Mouse (Mus musculus): ENCODE results near the gene Serpinb11. TPM values are rescaled to one million over a fixed set of nuclear protein-coding genes. Genes with fewer than 3 reads are reported as not detected.

The Serpinb11 gene
- 0.11 TPM in 1 of 2 replicates, not detected in the other for polyA plus RNA-seq (2015; fragmentation: Nextera tagmentation; extraction: Ambion mirVana)

GRCm38 (mm10) chr1:107360898-107361297 is at the start of gene Serpinb11:
Gene Serpinb11, plus strand, starts transcription at chr1:107361198.

GRCm38 (mm10) chr1:107399355-107399754 is 38.4 kb downstream of the Serpinb11 start, which contains the start of gene Serpinb7:
Gene Serpinb7, plus strand, starts transcription at chr1:107399655.

Other genes starting within 250 kb of the Serpinb11 start
- gene Serpinb3b, start 82.8 kb upstream of the Serpinb11 start, polyA plus RNA-seq (2015; fragmentation: Nextera tagmentation; extraction: Ambion mirVana), result not detected in 2 replicates
- gene Serpinb3c, start 82.8 kb upstream of the Serpinb11 start, polyA plus RNA-seq (2015; fragmentation: Nextera tagmentation; extraction: Ambion mirVana), result 0.09 TPM in 1 of 2 replicates, not detected in the other
- 0.83 and 1.1 TPM in 2 replicates for gene Serpinb7, start 38.5 kb downstream of the Serpinb11 start, polyA plus RNA-seq (2015; fragmentation: Nextera tagmentation; extraction: Ambion mirVana)
- gene Serpinb2, start 150.2 kb downstream of the Serpinb11 start, polyA plus RNA-seq (2015; fragmentation: Nextera tagmentation; extraction: Ambion mirVana), result 0.36 and 0.91 TPM in 2 replicates
- gene Serpinb8, start 228.8 kb downstream of the Serpinb11 start, polyA plus RNA-seq (2015; fragmentation: Nextera tagmentation; extraction: Ambion mirVana), result 3.0 and 4.2 TPM in 2 replicates

All from adrenal gland, postnatal 0 days (tissue).